Mouse (Mus musculus) lung, postnatal 0 days (tissue): Measurements from ENCODE around the gene Ehf. TPM values are rescaled to one million over a fixed set of nuclear protein-coding genes. Genes with fewer than 3 reads are reported as not detected.

Experiments
- ATAC-seq: fragments of 200-750 bp; cut with Nextera tagmentation; 2 replicates; pipeline ENCODE4 v1.8.0; 2017; ENCODE audit warnings: moderate library complexity
- DNase-seq: peaks from one replicate; pipeline ENCODE4 v3.0.0-alpha.2; 2016; ENCODE audit warnings: low spot score
- H3K27ac ChIP-seq: fragments of 300-500 bp; sonication (generic); 2 replicates; pipeline ENCODE4 v1.5.1; 2014; ENCODE audit warnings: antibody characterized with exemption, mild to moderate bottlenecking, low read length, mixed read lengths
- H3K27me3 ChIP-seq: fragments of 300-500 bp; sonication (generic); replicated peaks from 2 replicates; pipeline ENCODE4 v1.6.1; 2014; ENCODE audit warnings: low read length, mixed read lengths; ENCODE audit not compliant: insufficient read depth
- H3K36me3 ChIP-seq: fragments of 300-500 bp; sonication (generic); 2 replicates; pipeline ENCODE4 v1.6.1; 2014; ENCODE audit warnings: low read length, mixed read lengths; ENCODE audit not compliant: insufficient read depth
- H3K4me1 ChIP-seq: fragments of 300-500 bp; sonication (generic); 2 replicates; pipeline ENCODE4 v1.6.1; 2014; ENCODE audit warnings: antibody characterized with exemption, low read depth, low read length, mixed read lengths; ENCODE audit not compliant: insufficient read depth
- H3K4me2 ChIP-seq: fragments of 300-500 bp; sonication (generic); replicated peaks from 2 replicates; pipeline ENCODE4 v1.6.1; 2014; ENCODE audit warnings: low read depth, mild to moderate bottlenecking, low read length, moderate library complexity, mixed read lengths
- H3K4me3 ChIP-seq: fragments of 300-500 bp; sonication (generic); 2 replicates; pipeline ENCODE4 v1.5.1; 2014; ENCODE audit warnings: low read depth, low read length
- H3K9ac ChIP-seq: fragments of 300-500 bp; sonication (generic); replicated peaks from 2 replicates; pipeline ENCODE4 v1.6.1; 2014; ENCODE audit warnings: low read depth, mild to moderate bottlenecking
- H3K9me3 ChIP-seq: fragments of 300-500 bp; sonication (generic); 2 replicates; pipeline ENCODE4 v1.6.1; 2016; ENCODE audit warnings: low read length, mixed read lengths
- CTCF ChIP-seq: IDR thresholded peaks from 2 replicates; pipeline ENCODE4 v1.5.1; 2016; ENCODE audit warnings: antibody characterized with exemption, mild to moderate bottlenecking
- EP300 ChIP-seq: IDR thresholded peaks from 2 replicates; pipeline ENCODE4 v1.6.1; 2016; ENCODE audit warnings: antibody characterized with exemption, mild to moderate bottlenecking, control low read depth
- WGBS: fragments of 180-500 bp; shearing (Covaris S2); extraction: QIAGEN DNeasy Blood & Tissue Kit; methylation state at CpG from one replicate; pipeline ENCODE4 v1.1.7; 2014; 5-methylcytosine and 5-hydroxymethylcytosine counted together
- polyA plus RNA-seq: library from polyadenylated mRNA; unstranded; fragments of >200 nt; fragmentation: Nextera tagmentation; extraction: Ambion mirVana; gene quantifications from 2 replicates; pipeline ENCODE4 v1.2.1, GENCODE M21; 2015

Gene Ehf
- polyA plus RNA-seq, 1 experiment from 2014 or later = 4.9 TPM

DNA sequence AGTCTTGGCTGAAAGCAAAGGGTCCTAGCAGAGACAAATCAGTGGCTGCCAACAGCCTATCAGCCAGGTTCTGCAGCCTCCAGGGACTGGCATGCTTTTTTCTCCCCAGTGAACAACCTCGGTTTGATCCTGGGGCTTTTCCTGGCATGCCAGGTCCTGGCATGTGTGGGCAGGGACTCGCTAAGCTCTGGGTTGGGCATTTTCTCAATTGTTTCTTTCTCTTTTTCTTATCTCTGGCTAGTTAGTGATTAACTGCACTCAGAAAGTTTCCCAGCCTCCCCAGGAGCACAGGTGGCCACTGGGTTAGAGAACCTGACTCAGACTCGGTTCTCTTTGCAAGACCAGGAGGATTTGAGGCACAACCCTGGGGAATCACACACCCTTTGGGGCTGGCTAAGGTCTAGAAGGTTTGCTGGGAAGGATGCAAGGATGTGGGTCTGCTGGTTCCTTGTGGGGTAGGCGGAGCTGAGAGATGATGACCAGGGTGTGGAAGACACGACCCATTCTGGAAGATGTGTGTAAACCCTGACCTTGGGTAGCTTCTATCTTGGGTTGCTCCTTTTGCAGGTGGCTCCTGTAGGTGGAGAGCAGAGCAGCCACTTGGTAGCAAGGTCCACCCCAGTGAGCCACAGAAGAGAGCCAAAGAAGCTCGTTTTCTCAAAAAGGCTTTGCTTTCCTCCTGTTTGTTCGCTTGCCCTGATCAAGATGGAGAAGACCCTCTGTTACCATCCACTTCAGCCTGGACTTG lies 22.4 kb upstream of the Ehf start:
- Histone ChIP-seq H3K36me3 (no peaks in the 10 kb centered on the region), H3K9me3 (no peaks in the 10 kb centered on the region), H3K27ac (0 out of 2 replicates have a peak overlapping the region, but pooled peaks have one; percentile 32), H3K27me3 (no peaks in the 10 kb centered on the region), H3K4me1 (peaks cover 4% of the 10 kb centered on the region; the same call in 1 of the 2 replicates), H3K4me2 (no peak overlapping the region), H3K9ac (no peak overlapping the region), H3K4me3 (no peak overlapping the region)
- 47% methylated on average over 7 of the region's 7 CpGs for WGBS
- TF ChIP-seq CTCF (no peak), EP300 (no peak)
- peak; percentile 74 for DNase-seq
- ATAC-seq = peak; percentile 75

DNA sequence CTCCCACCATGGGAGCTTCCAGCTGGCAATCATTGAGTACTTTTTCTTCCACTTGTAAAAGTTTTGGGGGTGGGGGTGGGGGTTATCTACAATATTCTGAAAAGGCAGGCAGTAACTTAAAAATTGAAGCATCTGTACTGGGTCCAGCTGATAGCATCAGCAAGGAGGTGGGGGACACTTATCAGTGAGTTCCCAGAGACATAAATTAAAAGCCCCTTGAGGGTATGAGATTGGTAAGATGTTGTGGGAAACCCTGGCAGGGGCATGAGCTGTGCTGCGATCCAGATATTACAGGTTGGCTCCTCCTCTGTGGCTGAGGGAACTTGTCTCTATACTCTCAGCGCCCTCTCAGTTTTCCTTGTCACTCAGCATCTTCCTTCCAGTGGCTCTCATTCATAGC lies 21.2 kb upstream of the Ehf start:
- Histone ChIP-seq H3K4me2 (no peak overlapping the region), H3K9me3 (no peaks in the 10 kb centered on the region), H3K9ac (no peak overlapping the region), H3K36me3 (no peaks in the 10 kb centered on the region), H3K4me1 (peaks cover 4% of the 10 kb centered on the region; the same call in 1 of the 2 replicates), H3K27me3 (no peaks in the 10 kb centered on the region), H3K4me3 (no peak overlapping the region), H3K27ac (no peak overlapping the region)
- no peak for DNase-seq
- no peak for TF ChIP-seq CTCF
- TF ChIP-seq EP300 = no peak
- WGBS = 63% methylated on average over 2 of the region's 2 CpGs
- ATAC-seq = no peak

DNA sequence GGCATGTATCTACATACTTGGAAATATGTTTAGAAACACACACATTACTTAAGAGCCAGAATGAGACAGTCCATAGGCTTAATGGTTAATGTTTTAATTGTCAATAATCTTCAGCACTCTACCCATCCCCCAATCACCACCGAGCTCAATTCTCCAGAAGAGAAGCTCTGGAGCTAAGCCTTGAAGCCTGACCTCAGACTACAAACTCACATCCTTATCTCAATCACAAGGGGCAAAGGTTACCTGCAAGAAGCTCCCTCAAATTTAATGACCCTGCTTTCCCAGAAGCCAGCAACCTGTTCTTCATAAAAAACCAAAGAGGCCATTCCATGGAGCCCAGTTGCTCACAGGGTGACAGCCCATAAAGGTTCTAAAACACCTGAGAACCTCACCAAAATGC lies 19.1 kb upstream of the Ehf start:
- no peak overlapping the region for H3K9ac ChIP-seq
- ATAC-seq (no peak), DNase-seq (no peak)
- H3K4me1 ChIP-seq = peaks cover 4% of the 10 kb centered on the region; the same call in 1 of the 2 replicates
- H3K27me3 ChIP-seq = no peaks in the 10 kb centered on the region
- no peaks in the 10 kb centered on the region for H3K9me3 ChIP-seq
- H3K36me3 ChIP-seq = no peaks in the 10 kb centered on the region
- no peak overlapping the region for H3K4me2 ChIP-seq
- WGBS = 22% methylated on average over 1 of the region's 1 CpGs
- TF ChIP-seq CTCF = no peak
- no peak for TF ChIP-seq EP300
- no peak overlapping the region for H3K27ac ChIP-seq
- H3K4me3 ChIP-seq = no peak overlapping the region

DNA sequence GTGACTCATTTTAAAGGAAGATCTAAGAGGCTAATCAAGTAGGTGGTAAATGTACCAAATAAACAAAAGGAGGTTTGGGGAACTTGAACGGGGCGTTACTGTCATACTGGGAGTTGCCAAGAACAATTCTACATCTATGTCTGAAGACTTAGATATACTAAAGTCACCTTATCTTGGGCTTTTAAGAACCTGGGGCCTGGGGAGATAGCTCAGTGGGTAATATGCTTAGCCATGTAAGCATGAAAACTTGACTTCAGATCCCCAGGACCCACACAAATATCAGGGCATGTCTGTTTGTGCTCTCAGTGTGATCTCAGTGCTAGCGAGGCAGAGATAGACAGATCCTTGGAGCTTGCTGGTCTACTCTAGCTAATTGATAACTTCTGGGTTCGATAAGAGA lies 18.6 kb upstream of the Ehf start:
- Histone ChIP-seq H3K4me2 (no peak overlapping the region), H3K27me3 (no peaks in the 10 kb centered on the region), H3K9me3 (no peaks in the 10 kb centered on the region), H3K4me3 (no peak overlapping the region), H3K36me3 (no peaks in the 10 kb centered on the region), H3K27ac (no peak overlapping the region), H3K9ac (no peak overlapping the region), H3K4me1 (peaks cover 4% of the 10 kb centered on the region; the same call in 1 of the 2 replicates)
- 69% methylated on average over 4 of the region's 4 CpGs for WGBS
- TF ChIP-seq CTCF (no peak), EP300 (no peak)
- ATAC-seq (no peak), DNase-seq (no peak)

DNA sequence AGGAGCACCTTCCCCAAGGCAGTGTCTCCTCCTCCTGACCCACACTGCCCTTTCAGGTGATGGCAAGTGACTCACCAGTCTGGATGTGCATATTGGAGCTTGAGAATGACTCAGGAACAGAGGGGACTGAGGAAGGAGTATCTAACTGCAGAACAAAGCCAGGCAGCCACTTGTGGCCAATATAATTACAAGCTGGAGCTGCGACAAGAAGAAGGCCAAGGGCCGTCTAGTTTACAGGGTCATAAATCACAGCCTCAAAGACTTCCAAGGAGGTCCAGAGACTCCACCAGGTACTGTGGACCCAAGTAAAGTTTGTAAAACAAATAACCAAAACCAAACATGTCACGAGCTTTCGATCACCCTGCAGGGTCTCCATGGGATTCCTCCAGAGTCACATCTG lies 10.9 kb upstream of the Ehf start:
- 67% methylated on average over 4 of the region's 4 CpGs for WGBS
- Histone ChIP-seq H3K9me3 (no peaks in the 10 kb centered on the region), H3K4me1 (no peaks in the 10 kb centered on the region), H3K27me3 (no peaks in the 10 kb centered on the region), H3K36me3 (no peaks in the 10 kb centered on the region), H3K4me3 (no peak overlapping the region), H3K4me2 (no peak overlapping the region), H3K9ac (no peak overlapping the region), H3K27ac (no peak overlapping the region)
- TF ChIP-seq CTCF = no peak
- TF ChIP-seq EP300 = no peak
- ATAC-seq (no peak), DNase-seq (no peak)

DNA sequence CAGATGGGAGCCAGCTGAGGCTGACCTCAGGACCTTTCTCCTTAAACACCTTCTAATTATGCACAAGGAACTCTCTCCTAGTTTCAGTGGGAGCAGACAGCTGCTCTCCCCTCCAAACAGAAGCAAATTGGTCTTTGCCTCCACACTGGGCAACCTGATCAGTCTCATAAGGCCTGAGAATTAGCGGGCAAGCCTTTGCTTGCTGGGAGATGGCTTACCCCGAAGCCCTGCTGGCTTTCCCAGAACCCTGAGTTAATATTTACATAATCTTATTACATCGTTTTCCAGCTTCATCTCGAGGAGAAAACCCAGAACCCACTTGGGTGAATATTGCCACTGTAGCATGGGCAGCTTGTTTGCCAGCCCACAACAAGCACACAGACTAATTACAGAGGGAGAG lies 9.6 kb upstream of the Ehf start:
- TF ChIP-seq EP300 (no peak), CTCF (no peak)
- H3K36me3 ChIP-seq = no peaks in the 10 kb centered on the region
- no peaks in the 10 kb centered on the region for H3K4me1 ChIP-seq
- no peak overlapping the region for H3K27ac ChIP-seq
- ATAC-seq (no peak), DNase-seq (no peak)
- no peaks in the 10 kb centered on the region for H3K9me3 ChIP-seq
- H3K4me2 ChIP-seq = no peak overlapping the region
- no peaks in the 10 kb centered on the region for H3K27me3 ChIP-seq
- H3K4me3 ChIP-seq = no peak overlapping the region
- no peak overlapping the region for H3K9ac ChIP-seq
- 35% methylated on average over 4 of the region's 4 CpGs for WGBS
